Comparison of ENCODE assay signal across 19 mouse cellular contexts in the genomic region with DNA sequence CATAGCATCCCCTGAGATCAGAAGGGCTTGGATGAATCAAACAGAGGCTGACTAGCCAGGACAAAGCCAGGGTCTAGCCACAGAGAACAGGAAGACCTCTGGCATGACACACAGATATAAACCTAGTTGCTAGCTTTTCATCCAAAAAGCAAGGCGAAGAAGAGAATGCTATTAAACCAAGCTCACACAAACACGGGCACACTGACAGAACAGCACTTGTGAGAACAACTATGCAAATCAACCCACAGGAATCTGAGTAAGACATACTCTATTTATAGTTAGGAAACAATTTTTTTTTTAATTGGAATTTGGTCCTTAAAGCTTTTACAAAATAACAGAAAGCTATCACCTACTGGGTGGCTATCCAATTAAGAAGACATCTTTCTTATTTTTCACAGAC.
DNase-seq lines count a peak whose midpoint lies in the region; ATAC-seq and TF ChIP-seq lines count a peak whose summit lies in the region.
"Had no signal": no experiment of that assay in that cellular context is flagged by ENCODE, and none has a peak within 500 bp of the region (broad histone marks: within the 10 kb centered on the region; RNA-seq: fewer than 3 reads in every experiment).

No protein-coding gene starts in this region.

- POLR2A ChIA-PET in Patski (lab: Charles Lee): interaction anchor here (1.1 kb wide), 1 partner anchor 10 kb away, joined by 5 read pairs; no protein-coding TSS in a partner anchor

- peak; percentile 30 for DNase-seq in layer of hippocampus, adult 9-11 months
- DNase-seq in layer of hippocampus, postnatal 10 days (ENCODE audit: low spot score in 2 of 2): no peak
- peak; percentile 61 for DNase-seq in Muller cell, postnatal 12 days (ENCODE audit: inconsistent ontology term)
- DNase-seq in Patski (ENCODE audit: low read depth, low spot score): peak; percentile 41
- no peak for DNase-seq in spleen, postnatal 14 days (ENCODE audit: low spot score in 2 of 2)
- DNase-seq in ovary, postnatal 36 days (ENCODE audit: low spot score): no peak
- DNase-seq: adrenal gland, adult 2 months; adrenal gland, postnatal 14 days; cerebellum, adult 11-12 months; cerebellum, adult 8-10 months; cerebellum, postnatal 36 days; embryo, embryonic 11 days; heart, adult 11 months had no signal

- TF ChIP-seq CTCF in Patski (IDR thresholded peaks at IDR 0.05): no peak

- H3K27me3 ChIP-seq in Patski: no peaks in the 10 kb centered on the region
- H3K27me3 ChIP-seq: embryonic facial prominence, embryonic 13.5 days; forebrain, embryonic 12.5 days; forebrain, embryonic 15.5 days; hindbrain, embryonic 12.5 days; hindbrain, embryonic 15.5 days had no signal

- ATAC-seq in Patski: peak; percentile 59
- ATAC-seq: CD4-positive, CD25-positive, alpha-beta regulatory T cell, adult 4 months; forebrain, embryonic 15.5 days had no signal

- in situ Hi-C loops in Patski (cut with MboI; ENCODE audit: low pct_unique_long_range_greater_than_20kb): loop anchor here (10.0 kb wide), 1 partner anchor 320 kb away; no protein-coding TSS in a partner anchor

- CTCF ChIA-PET in Patski (lab: Charles Lee): interaction anchor here (1.3 to 1.5 kb wide), 2 partner anchors 54 to 329 kb away, joined by 4 read pairs; partner anchors contain the start of gene Tarsl2

Comparison
In these comparisons a context has a peak if more than half of its experiments do, and no peak if none do; other contexts are left out.
1. DNase-seq: peak in layer of hippocampus, adult 9-11 months (single experiment), Muller cell, postnatal 12 days (single experiment) and Patski (single experiment); none in layer of hippocampus, postnatal 10 days (0 of 2), spleen, postnatal 14 days (0 of 2) and ovary, postnatal 36 days (single experiment).